Mouse (Mus musculus): ENCODE data around the gene Romo1.
"Not testable (repeated sequence)": the region's sequence is repeated elsewhere in the genome, so short reads cannot be mapped to it uniquely, and the experiment has no call there.

Romo1 gene

DNA sequence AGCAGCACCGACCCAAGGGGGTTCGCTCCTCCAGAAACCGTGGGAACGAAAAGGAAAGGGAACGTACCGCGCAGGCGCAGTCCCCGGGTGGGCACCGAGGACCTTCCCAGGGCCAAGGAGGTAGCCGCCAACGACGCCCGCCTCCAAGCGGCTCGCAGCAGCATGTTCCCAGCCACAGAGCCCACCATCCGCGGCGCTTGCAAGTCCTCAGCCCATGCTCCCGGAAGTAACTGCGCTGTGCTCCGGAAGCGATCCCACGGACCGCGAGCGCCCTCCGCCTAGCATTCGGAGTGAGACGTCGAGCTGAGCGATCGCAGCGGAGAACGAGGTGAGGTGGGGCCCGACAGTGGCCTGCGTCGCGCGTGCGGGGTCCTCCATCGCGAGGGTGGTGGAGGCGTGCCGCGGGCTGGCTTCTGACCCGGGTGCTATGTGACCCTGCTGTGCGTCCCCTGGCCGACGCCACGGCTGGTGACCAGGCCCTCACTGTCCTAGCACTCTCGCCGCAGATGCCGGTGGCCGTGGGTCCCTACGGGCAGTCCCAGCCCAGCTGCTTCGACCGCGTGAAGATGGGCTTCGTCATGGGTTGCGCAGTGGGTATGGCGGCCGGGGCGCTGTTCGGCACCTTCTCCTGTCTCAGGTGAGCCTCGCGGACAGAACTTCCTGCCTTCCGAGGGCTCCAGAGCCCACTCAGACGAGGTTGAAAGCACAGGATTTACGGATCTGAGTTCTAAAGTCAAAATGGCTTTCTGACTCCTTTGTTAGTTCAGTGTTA is at the start of gene Romo1, which contains the start of gene Nfs1:
Romo1 (plus strand) TSS at position 87 of the 772 bp plus-strand sequence.
Nfs1 (minus strand) TSS at position 234 of the 772 bp plus-strand sequence.
- peak; percentile 82 to 85 for DNase-seq (ENCODE audit: low spot score in 2 of 2)

GRCm38 (mm10) chr2:156110627-156111357 is 33.0 kb upstream of the Romo1 start:
- no peak for DNase-seq (ENCODE audit: low spot score in 2 of 2)

GRCm38 (mm10) chr2:156111358-156112079 is 32.3 kb upstream of the Romo1 start, which contains the start of the genes Cpne1 and Rbm12:
Cpne1 (minus strand) TSS chr2:156111965.
Rbm12 (minus strand) TSS chr2:156111978.
- peak; percentile 84 to 89 for DNase-seq (ENCODE audit: low spot score in 2 of 2)

- not testable (repeated sequence) for DNase-seq (ENCODE audit: low spot score in 2 of 2)
Observed at GRCm38 (mm10) chr2:156112080-156112423, 31.8 kb upstream of the Romo1 start.

- DNase-seq (ENCODE audit: low spot score in 2 of 2), result no peak
Observed at GRCm38 (mm10) chr2:156119566-156119965, 24.3 kb upstream of the Romo1 start.

GRCm38 (mm10) chr2:156123731-156124130 is 20.1 kb upstream of the Romo1 start:
- no peak for DNase-seq (ENCODE audit: low spot score in 2 of 2)

DNA sequence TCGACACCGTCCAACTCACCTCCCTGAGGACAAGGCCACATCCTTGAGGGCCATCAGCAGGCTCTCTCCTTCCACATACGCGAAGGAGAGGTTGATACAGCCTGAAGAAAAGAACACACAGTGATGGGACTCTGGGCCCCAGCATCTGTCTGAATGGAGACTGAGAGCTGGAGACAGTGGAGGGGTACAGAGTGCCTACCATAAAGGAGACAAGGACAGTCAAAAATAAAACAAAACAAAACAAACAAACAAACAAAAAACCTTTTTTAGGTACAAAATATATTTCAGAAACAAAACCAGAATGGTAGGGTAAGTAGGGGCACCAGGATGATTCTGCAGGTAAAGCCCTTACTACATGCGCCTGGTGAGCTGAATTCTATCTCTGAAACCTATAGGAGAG is 16.8 kb upstream of the Romo1 start, which contains the start of gene Gm28036:
Gm28036 (minus strand) TSS at position 101 of the 400 bp plus-strand sequence.
- DNase-seq (ENCODE audit: low spot score in 2 of 2), result no peak

GRCm38 (mm10) chr2:156134161-156134560 is 9.7 kb upstream of the Romo1 start:
- no peak for DNase-seq (ENCODE audit: low spot score in 2 of 2)

- DNase-seq (ENCODE audit: low spot score in 2 of 2), result no peak
Observed at GRCm38 (mm10) chr2:156135695-156136094, 8.1 kb upstream of the Romo1 start.

DNA sequence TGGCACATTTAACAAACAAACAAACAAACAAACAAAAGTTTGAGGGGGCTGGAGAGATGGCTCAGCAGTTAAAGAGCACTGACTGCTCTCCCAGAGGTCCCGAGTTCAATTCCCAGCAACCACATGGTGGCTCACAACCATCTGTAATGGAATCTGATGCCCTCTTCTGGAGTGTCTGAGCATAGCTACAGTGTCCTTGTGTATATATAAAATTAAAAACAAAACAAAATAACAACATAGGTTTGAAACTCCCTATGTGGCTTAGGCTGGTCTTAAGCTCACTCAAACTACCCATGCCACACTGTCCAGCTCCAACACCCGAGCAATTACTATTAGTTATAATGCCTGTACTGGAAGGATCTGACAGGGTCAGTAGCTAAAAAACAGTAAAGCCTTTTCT is 1.0 kb upstream of the Romo1 start:
- no peak for DNase-seq (ENCODE audit: low spot score in 2 of 2)

DNA sequence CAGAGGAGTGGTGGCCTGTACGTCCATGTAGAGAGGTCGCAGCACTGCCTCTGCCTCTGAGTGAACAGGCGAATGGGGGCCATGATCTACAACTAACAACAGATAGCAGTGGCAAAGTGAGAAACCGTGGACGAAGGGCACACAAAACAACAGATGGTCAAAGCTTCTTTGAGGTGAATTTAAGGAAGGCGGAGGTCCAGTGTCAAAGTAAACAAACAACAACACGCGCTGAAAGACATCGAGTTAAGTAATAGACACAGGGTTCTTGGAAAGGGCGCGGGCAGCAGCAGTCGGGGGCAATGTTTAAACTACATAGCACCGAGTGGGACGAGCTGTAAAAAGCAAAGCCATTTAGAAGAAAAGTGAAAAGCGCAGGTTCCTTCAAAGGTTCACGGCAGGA is 472 bp upstream of the Romo1 start:
- DNase-seq (ENCODE audit: low spot score in 2 of 2), result peak in 1 of 2 experiments; percentile 9

DNA sequence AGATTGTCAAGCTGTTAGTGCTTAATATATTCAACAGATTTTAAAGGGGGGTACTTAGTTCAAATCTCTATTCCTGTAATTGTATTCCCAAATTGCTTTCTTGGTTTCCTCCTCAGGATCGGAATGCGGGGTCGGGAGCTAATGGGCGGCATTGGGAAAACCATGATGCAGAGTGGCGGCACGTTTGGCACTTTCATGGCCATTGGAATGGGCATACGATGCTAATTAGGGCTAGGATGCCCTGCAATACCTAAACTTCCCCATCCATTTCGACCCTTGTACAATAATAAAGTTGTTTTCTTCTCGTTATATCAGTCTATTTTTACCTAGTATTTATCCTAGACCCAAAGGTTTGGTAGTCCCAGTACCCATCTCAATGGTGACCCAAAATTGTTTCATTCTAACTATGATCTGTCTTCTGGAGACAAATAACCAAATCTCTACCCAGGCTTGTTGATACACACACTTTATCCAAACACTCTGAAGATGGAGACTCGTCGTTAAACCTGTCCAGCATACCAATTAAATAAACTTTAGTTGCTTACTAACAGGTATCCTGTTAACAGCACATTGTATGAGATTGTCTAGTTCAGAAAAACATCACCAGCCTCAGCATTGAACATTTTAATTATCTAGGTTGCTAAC is 1.8 kb downstream of the Romo1 start:
- DNase-seq (ENCODE audit: low spot score in 2 of 2), result no peak

DNA sequence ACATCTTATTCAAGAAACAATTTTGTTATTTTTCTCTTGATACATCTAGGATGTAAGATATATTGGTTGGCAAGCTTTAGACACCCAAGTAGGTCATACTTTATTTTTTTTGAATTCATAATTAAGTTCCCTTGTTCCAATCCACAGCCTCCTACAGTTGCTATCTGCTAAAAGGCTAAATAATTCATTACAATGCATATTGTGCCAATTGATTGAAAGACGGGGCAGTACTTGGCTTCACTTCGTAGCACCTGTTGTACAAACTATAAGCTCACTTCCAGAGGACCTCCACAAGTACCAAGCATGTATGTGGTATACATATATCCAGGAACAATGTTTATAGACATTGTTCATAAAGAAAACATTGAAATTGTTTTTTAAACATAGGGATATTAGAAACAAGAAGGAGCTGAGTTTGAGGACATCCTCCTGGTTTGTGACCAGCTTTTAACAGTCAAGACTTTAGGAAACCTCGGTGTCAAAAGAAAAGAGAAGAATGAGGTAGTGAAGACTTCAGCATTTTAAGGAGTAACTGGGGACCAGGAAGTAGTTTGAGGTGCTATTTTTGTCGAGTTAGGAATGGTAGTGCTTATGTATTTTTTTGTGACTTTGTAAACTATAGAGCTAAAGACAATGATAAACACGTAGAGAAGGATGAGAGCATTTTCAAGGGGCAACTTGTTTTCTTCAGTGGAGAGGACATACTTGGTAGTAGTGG is 2.6 kb downstream of the Romo1 start:
- no peak for DNase-seq (ENCODE audit: low spot score in 2 of 2)

GRCm38 (mm10) chr2:156147316-156147915 is 3.6 kb downstream of the Romo1 start:
- DNase-seq (ENCODE audit: low spot score in 2 of 2), result no peak

- DNase-seq (ENCODE audit: low spot score in 2 of 2), result no peak
Observed at GRCm38 (mm10) chr2:156151538-156151937, 7.7 kb downstream of the Romo1 start.

DNA sequence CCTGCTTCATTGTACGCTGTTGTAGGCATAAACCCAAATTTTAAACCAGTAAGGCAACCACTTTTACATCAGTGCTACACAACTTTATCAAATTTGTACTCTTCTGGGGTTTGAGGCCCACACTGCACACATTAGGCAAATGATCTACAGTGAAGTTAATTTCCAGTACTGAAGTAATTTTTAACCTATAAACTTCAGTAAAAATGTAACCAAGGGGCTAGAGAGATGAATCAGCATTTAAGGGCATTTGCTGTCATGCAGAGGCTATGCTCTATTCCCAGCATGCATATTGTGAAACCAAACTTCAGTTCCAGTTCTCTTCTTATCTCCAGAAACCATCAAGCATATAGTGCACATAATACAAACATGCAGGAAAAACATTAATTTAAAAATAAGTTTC is 21.6 kb downstream of the Romo1 start:
- no peak for DNase-seq (ENCODE audit: low spot score in 2 of 2)

DNA sequence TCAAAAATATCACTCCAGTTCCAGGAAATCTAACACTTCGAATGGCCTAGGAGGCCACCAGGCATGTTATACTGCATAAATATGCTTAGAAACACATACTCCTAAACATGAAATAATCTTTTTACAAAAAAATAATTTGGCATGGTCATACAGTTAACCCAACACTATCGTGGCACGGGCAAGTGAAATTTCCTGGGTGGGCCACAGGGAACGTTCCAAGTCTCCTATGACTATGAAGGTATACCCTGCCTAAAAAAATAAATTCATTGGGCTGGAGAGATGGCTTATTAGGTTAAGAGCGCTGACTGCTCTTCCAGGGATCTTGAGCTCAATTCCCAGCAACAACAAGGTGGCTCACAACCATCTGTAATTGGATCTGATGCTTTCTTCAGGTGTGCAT is 22.7 kb downstream of the Romo1 start:
- no peak for DNase-seq (ENCODE audit: low spot score in 2 of 2)

- no peak for DNase-seq (ENCODE audit: low spot score in 2 of 2)
Observed at GRCm38 (mm10) chr2:156177079-156177478, 33.2 kb downstream of the Romo1 start.

- DNase-seq (ENCODE audit: low spot score in 2 of 2), result no peak
Observed at GRCm38 (mm10) chr2:156177651-156178050, 33.8 kb downstream of the Romo1 start.

GRCm38 (mm10) chr2:156179046-156179795 is 35.4 kb downstream of the Romo1 start:
- peak; percentile 69 to 79 for DNase-seq (ENCODE audit: low spot score in 2 of 2)

Measured in spleen, postnatal 14 days (tissue).